Mouse (Mus musculus) forebrain, embryonic 13.5 days (tissue): ENCODE data around the gene Tmod2. TPM values are rescaled to one million over a fixed set of nuclear protein-coding genes. Genes with fewer than 3 reads are reported as not detected.
"Not testable (repeated sequence)": the region's sequence is repeated elsewhere in the genome, so short reads cannot be mapped to it uniquely, and the experiment has no call there.

Experiments
- ATAC-seq: fragments of 200-750 bp; cut with Nextera tagmentation; 2 replicates; pipeline ENCODE4 v1.8.0; 2017
- H3K27ac ChIP-seq: fragments of 300-500 bp; sonication (generic); 2 replicates; pipeline ENCODE4 v1.5.1; 2015; ENCODE audit warnings: inconsistent platforms, mild to moderate bottlenecking, moderate library complexity
- H3K27me3 ChIP-seq: fragments of 300-500 bp; sonication (generic); 2 replicates; pipeline ENCODE4 v1.6.1; 2015; ENCODE audit warnings: mild to moderate bottlenecking, inconsistent platforms
- H3K36me3 ChIP-seq: fragments of 300-500 bp; sonication (generic); 2 replicates; pipeline ENCODE4 v1.6.1; 2015; ENCODE audit warnings: mild to moderate bottlenecking, inconsistent platforms; ENCODE audit not compliant: poor library complexity, severe bottlenecking
- H3K4me1 ChIP-seq: fragments of 300-500 bp; sonication (generic); 2 replicates; pipeline ENCODE4 v1.6.1; 2015; ENCODE audit warnings: inconsistent platforms
- H3K4me2 ChIP-seq: fragments of 300-500 bp; sonication (generic); 2 replicates; pipeline ENCODE4 v1.6.1; 2015; ENCODE audit warnings: inconsistent platforms, mild to moderate bottlenecking, moderate library complexity
- H3K4me3 ChIP-seq: fragments of 300-500 bp; sonication (generic); 2 replicates; pipeline ENCODE4 v1.5.1; 2015; ENCODE audit warnings: mild to moderate bottlenecking, inconsistent platforms
- H3K9ac ChIP-seq: fragments of 300-500 bp; sonication (generic); 2 replicates; pipeline ENCODE4 v1.6.1; 2015; ENCODE audit warnings: mild to moderate bottlenecking, inconsistent platforms
- H3K9me3 ChIP-seq: fragments of 300-500 bp; sonication (generic); replicated peaks from 2 replicates; pipeline ENCODE4 v1.6.1; 2016; ENCODE audit warnings: inconsistent platforms
- WGBS: fragments of 180-500 bp; shearing (Covaris S2); methylation state at CpG from one replicate; pipeline ENCODE4 v1.1.7; 2015; 5-methylcytosine and 5-hydroxymethylcytosine counted together
- polyA plus RNA-seq: library from polyadenylated mRNA; unstranded; fragments of >200 nt; fragmentation: Nextera tagmentation; extraction: Ambion mirVana; gene quantifications from 2 replicates; pipeline ENCODE4 v1.2.1, GENCODE M21; 2015

The Tmod2 gene
- polyA plus RNA-seq, 1 experiment from 2014 or later = 143 TPM

- no peaks in the 10 kb centered on the region for H3K27me3 ChIP-seq
- H3K4me2 ChIP-seq = no peak overlapping the region
- no peaks in the 10 kb centered on the region for H3K9me3 ChIP-seq
- no peaks in the 10 kb centered on the region for H3K36me3 ChIP-seq
- no peak overlapping the region for H3K4me3 ChIP-seq
- WGBS = 59% methylated on average over 1 of the region's 1 CpGs
- no peak for ATAC-seq
- no peak overlapping the region for H3K9ac ChIP-seq
- no peak overlapping the region for H3K27ac ChIP-seq
- H3K4me1 ChIP-seq = peaks cover 17% of the 10 kb centered on the region
Observed at GRCm38 (mm10) chr9:75536422-75536821, 74.7 kb downstream of the Tmod2 start.

DNA sequence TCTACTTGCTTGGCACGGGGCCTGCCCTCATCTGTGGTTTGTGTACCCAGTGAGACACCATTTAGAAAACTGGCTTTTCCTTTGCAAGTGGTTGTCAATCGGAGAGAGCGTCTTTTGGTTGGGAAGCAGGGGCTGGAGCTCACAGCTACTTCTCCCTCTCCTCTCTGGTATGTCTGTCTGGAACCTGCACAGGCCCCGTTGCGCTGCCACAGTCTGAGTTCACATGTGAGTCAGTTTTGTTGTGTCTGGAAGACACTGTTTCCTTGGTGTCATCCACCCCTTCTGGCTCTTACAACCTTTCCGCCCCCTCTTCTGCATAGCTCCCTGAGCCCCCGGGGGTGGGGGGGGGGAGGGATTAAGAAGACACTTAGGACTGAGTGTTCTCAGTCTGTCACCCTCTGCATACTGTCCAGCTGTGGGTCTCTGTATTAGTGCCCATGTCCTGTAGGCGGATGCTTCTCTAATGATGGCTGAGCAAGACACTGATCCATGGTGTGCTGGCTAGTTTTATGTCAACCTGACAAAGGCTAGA is 76.6 kb downstream of the Tmod2 start:
- Histone ChIP-seq H3K4me1 (peaks cover 14% of the 10 kb centered on the region), H3K27me3 (no peaks in the 10 kb centered on the region), H3K27ac (no peak overlapping the region), H3K9ac (no peak overlapping the region), H3K4me2 (no peak overlapping the region), H3K9me3 (no peaks in the 10 kb centered on the region), H3K4me3 (no peak overlapping the region), H3K36me3 (peaks cover 7% of the 10 kb centered on the region)
- ATAC-seq = no peak
- 91% methylated on average over 8 of the region's 8 CpGs for WGBS

DNA sequence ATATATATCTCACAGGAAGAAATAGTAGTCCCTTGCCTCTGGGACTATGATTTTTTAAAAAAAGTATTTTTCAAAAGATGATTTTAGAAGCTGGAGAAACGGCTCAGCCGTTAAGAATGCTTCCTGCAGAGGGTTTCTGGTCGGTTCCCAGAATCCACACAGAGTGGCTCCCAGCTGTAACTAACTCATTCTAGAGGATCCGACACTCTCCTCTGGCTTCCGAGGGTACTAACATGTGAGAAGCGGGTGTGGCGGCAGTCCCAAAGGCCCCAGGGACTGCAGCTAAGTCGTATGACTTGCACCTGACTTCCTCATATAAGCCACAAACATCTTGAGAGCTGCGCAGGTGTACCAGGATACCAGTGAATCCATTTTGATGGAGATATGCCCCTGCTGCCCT is 78.1 kb downstream of the Tmod2 start:
- peaks cover 15% of the 10 kb centered on the region for H3K36me3 ChIP-seq
- H3K4me2 ChIP-seq, H3K27ac ChIP-seq, H3K9ac ChIP-seq, H3K4me3 ChIP-seq, H3K27me3 ChIP-seq, ATAC-seq, H3K9me3 ChIP-seq: not testable (repeated sequence)
- 82% methylated on average over 9 of the region's 9 CpGs for WGBS
- peaks cover 18% of the 10 kb centered on the region for H3K4me1 ChIP-seq

DNA sequence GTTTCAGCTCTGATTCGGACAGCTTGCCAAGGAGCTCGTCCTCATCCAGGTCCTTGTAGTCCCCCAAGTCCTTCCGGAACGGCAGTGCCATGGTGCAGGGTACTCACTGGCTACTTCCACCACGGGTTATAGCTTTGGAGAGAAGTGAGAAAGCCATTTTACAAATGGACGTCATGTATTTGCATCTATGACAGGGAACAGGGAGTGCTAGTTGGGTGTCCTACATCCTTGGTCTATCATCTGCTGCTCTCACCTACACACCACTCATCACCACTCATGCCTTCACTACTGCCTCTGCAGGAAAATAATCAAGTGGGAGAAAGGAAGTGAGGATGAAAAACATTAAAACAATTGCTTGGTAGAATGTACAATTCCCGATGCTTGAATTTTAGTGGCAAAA is 78.7 kb downstream of the Tmod2 start:
- Histone ChIP-seq H3K4me2 (no peak overlapping the region), H3K4me3 (no peak overlapping the region), H3K9ac (no peak overlapping the region), H3K27ac (no peak overlapping the region), H3K36me3 (peaks cover 16% of the 10 kb centered on the region), H3K9me3 (no peaks in the 10 kb centered on the region), H3K4me1 (peaks cover 20% of the 10 kb centered on the region), H3K27me3 (no peaks in the 10 kb centered on the region)
- no peak for ATAC-seq
- WGBS = 96% methylated on average over 7 of the region's 7 CpGs

- Histone ChIP-seq H3K27me3 (no peaks in the 10 kb centered on the region), H3K9ac (no peak overlapping the region), H3K27ac (no peak overlapping the region), H3K4me3 (no peak overlapping the region), H3K9me3 (no peaks in the 10 kb centered on the region), H3K4me2 (no peak overlapping the region), H3K36me3 (peaks cover 16% of the 10 kb centered on the region), H3K4me1 (peaks cover 14% of the 10 kb centered on the region)
- WGBS = 55% methylated on average over 5 of the region's 5 CpGs
- no peak for ATAC-seq
Observed at GRCm38 (mm10) chr9:75529358-75529757, 81.8 kb downstream of the Tmod2 start.

DNA sequence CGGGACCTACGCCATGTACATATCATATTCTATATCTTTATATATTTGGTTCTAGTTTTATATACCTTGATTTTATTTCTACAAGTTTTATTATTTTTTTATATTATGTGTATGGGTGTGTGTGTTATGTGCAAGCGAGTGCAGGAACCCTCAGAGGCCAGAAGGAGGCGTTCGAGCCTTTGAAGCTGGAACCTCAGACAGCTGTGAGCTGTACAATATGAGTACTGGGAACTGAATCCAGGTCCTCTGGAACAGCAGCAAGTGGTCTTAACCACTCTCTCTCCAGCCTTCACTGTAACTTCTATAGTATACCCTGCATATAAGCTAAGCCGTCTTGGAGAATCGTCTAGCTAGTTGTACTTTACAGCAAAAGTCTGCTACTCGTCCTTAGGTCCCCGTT is 83.0 kb downstream of the Tmod2 start:
- Histone ChIP-seq H3K36me3 (peaks cover 16% of the 10 kb centered on the region), H3K27me3 (no peaks in the 10 kb centered on the region), H3K9ac (no peak overlapping the region), H3K4me2 (no peak overlapping the region), H3K4me1 (peaks cover 17% of the 10 kb centered on the region), H3K4me3 (no peak overlapping the region), H3K9me3 (no peaks in the 10 kb centered on the region), H3K27ac (no peak overlapping the region)
- ATAC-seq = no peak
- 96% methylated on average over 9 of the region's 9 CpGs for WGBS

DNA sequence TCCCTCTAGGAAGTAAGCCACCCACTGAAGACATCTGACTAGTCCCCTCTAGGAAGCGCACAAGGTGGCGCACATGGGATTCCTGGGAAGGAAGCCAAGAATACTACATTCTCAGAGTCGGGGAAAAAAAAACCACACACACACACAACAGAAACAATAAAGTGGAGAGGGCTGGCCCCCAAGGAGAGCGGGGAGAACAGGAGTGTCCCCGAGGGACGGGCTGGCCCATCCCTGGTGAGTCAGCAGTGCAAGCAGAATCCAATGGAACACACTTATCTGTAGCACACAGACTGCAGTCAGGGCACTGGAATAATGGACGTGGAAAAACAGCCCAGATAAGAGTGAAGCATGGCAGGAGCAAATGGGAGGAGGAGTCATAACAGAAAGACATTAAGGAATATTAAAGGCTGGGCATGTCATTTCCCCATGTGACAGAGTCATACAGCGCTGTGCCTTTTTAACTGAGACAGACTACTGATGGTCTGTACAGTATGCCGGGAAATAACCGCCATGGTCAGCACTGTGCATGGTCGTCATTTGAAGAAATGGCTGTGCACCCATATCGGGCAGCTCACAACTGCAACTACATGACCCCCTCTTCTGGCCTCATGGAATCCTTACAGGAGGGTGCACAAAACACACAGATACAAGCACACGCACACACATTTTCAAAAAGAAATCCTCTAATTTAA is 83.6 kb downstream of the Tmod2 start:
- H3K9ac ChIP-seq = no peak overlapping the region
- H3K4me2 ChIP-seq = no peak overlapping the region
- peaks cover 17% of the 10 kb centered on the region for H3K4me1 ChIP-seq
- H3K9me3 ChIP-seq = no peaks in the 10 kb centered on the region
- no peak for ATAC-seq
- WGBS = 76% methylated on average over 13 of the region's 13 CpGs
- peak overlapping the region; percentile 14; the same call in 1 of the 2 replicates for H3K27ac ChIP-seq
- no peaks in the 10 kb centered on the region for H3K27me3 ChIP-seq
- H3K36me3 ChIP-seq = peaks cover 16% of the 10 kb centered on the region
- H3K4me3 ChIP-seq = no peak overlapping the region

- Histone ChIP-seq H3K36me3 (peaks cover 6% of the 10 kb centered on the region), H3K27me3 (no peaks in the 10 kb centered on the region), H3K4me1 (peaks cover 7% of the 10 kb centered on the region), H3K4me2 (no peak overlapping the region), H3K9ac (no peak overlapping the region), H3K27ac (no peak overlapping the region), H3K4me3 (no peak overlapping the region), H3K9me3 (no peaks in the 10 kb centered on the region)
- WGBS = 11% methylated on average over 6 of the region's 6 CpGs
- ATAC-seq = peak; percentile 58; the same call in 1 of the 2 replicates
Observed at GRCm38 (mm10) chr9:75523646-75524045, 87.5 kb downstream of the Tmod2 start.

DNA sequence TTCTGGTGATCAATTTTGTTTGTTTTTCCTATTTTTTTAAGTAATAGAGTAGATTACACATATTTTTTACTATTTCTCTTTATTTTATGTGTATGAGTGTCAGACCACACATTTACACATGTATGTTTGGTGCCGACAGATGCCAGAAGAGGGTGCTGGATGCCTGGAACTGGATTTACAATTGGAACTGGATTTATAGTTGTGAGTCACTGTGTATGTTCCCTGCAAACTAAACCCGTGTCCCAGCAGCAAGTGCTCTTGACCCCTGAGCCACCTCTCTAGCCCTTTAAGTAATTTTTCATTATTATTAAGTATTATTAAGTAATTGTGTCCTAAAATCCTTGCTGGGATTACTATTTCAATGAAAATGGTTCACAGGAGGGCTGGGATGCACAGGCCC is 88.9 kb downstream of the Tmod2 start:
- WGBS = 79% methylated on average over 2 of the region's 2 CpGs
- no peak overlapping the region for H3K27ac ChIP-seq

GRCm38 (mm10) chr9:75521788-75522187 is 89.3 kb downstream of the Tmod2 start:
- WGBS = 58% methylated on average over 4 of the region's 4 CpGs
- no peaks in the 10 kb centered on the region for H3K9me3 ChIP-seq
- no peak overlapping the region for H3K4me2 ChIP-seq
- no peak overlapping the region for H3K4me3 ChIP-seq
- H3K27me3 ChIP-seq = no peaks in the 10 kb centered on the region
- peaks cover 4% of the 10 kb centered on the region; the same call in 1 of the 2 replicates for H3K4me1 ChIP-seq
- H3K36me3 ChIP-seq = no peaks in the 10 kb centered on the region
- ATAC-seq = no peak
- no peak overlapping the region for H3K9ac ChIP-seq
- no peak overlapping the region for H3K27ac ChIP-seq

More for the DNA sequence above, 88.9 kb downstream of the Tmod2 start:
- Histone ChIP-seq H3K9ac (no peak overlapping the region), H3K4me3 (no peak overlapping the region), H3K36me3 (no peaks in the 10 kb centered on the region), H3K4me1 (peaks cover 4% of the 10 kb centered on the region; the same call in 1 of the 2 replicates), H3K9me3 (no peaks in the 10 kb centered on the region), H3K4me2 (no peak overlapping the region), H3K27me3 (no peaks in the 10 kb centered on the region)
- no peak for ATAC-seq

- H3K4me2 ChIP-seq = no peak overlapping the region
- no peak overlapping the region for H3K4me3 ChIP-seq
- no peaks in the 10 kb centered on the region for H3K36me3 ChIP-seq
- H3K27ac ChIP-seq = no peak overlapping the region
- peaks cover 4% of the 10 kb centered on the region; the same call in 1 of the 2 replicates for H3K4me1 ChIP-seq
- 94% methylated on average over 8 of the region's 8 CpGs for WGBS
- no peaks in the 10 kb centered on the region for H3K9me3 ChIP-seq
- no peaks in the 10 kb centered on the region for H3K27me3 ChIP-seq
- no peak for ATAC-seq
- H3K9ac ChIP-seq = no peak overlapping the region
Observed at GRCm38 (mm10) chr9:75520940-75521339, 90.2 kb downstream of the Tmod2 start.

DNA sequence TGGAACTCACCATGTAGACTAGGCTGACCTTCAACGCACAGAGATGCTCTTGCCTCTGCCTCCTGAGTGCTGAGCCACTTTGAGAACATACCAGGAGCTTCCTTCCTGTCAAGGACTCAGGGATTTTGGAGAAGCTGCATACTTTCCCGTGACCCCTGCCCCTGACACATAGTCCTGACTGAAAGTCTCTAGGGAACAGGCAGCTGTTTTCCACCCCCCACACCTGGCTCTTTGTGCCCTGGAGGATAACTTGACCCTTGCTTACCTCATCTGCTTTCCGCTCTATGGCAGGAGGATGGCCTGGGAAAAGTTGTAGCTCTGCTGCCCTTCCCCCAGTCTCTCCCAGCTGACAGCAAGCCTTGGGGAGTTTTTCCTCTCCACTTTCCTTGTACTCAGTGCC is 93.4 kb downstream of the Tmod2 start:
- WGBS = 84% methylated on average over 3 of the region's 3 CpGs
- Histone ChIP-seq H3K9me3 (no peaks in the 10 kb centered on the region), H3K27ac (no peak overlapping the region), H3K4me2 (no peak overlapping the region), H3K9ac (no peak overlapping the region), H3K36me3 (peaks cover 18% of the 10 kb centered on the region), H3K4me1 (no peaks in the 10 kb centered on the region), H3K4me3 (no peak overlapping the region), H3K27me3 (no peaks in the 10 kb centered on the region)
- no peak for ATAC-seq
